Mouse (Mus musculus) intestine, embryonic 15.5 days (tissue): ENCODE results near the gene Twist1. TPM values are rescaled to one million over a fixed set of nuclear protein-coding genes. Genes with fewer than 3 reads are reported as not detected.

Source experiments
- ATAC-seq: fragments of 200-750 bp; cut with Nextera tagmentation; 2 replicates; pipeline ENCODE4 v1.8.0; 2017; ENCODE audit warnings: moderate TSS enrichment, moderate library complexity
- H3K27ac ChIP-seq: fragments of 300-500 bp; sonication (generic); 2 replicates; pipeline ENCODE4 v1.5.1; 2015; ENCODE audit warnings: mild to moderate bottlenecking, inconsistent platforms
- H3K27me3 ChIP-seq: fragments of 300-500 bp; sonication (generic); replicated peaks from 2 replicates; pipeline ENCODE4 v1.6.1; 2015; ENCODE audit warnings: inconsistent platforms
- H3K36me3 ChIP-seq: fragments of 300-500 bp; sonication (generic); 2 replicates; pipeline ENCODE4 v1.6.1; 2015; ENCODE audit warnings: inconsistent platforms
- H3K4me1 ChIP-seq: fragments of 300-500 bp; sonication (generic); replicated peaks from 2 replicates; pipeline ENCODE4 v1.6.1; 2015; ENCODE audit warnings: inconsistent platforms
- H3K4me2 ChIP-seq: fragments of 300-500 bp; sonication (generic); replicated peaks from 2 replicates; pipeline ENCODE4 v1.6.1; 2015; ENCODE audit warnings: mild to moderate bottlenecking, inconsistent platforms
- H3K4me3 ChIP-seq: fragments of 300-500 bp; sonication (generic); replicated peaks from 2 replicates; pipeline ENCODE4 v1.5.1; 2015; ENCODE audit warnings: inconsistent platforms
- H3K9ac ChIP-seq: fragments of 300-500 bp; sonication (generic); 2 replicates; pipeline ENCODE4 v1.6.1; 2015; ENCODE audit warnings: inconsistent platforms
- H3K9me3 ChIP-seq: fragments of 300-500 bp; sonication (generic); 2 replicates; pipeline ENCODE4 v1.6.1; 2016; ENCODE audit warnings: inconsistent platforms
- WGBS: fragments of 180-500 bp; shearing (Covaris S2); methylation state at CpG from one replicate; pipeline ENCODE4 v1.1.7; 2015; 5-methylcytosine and 5-hydroxymethylcytosine counted together
- polyA plus RNA-seq: library from polyadenylated mRNA; unstranded; fragments of >200 nt; fragmentation: Nextera tagmentation; extraction: Ambion mirVana; gene quantifications from 2 replicates; pipeline ENCODE4 v1.2.1, GENCODE M21; 2015

Twist1 gene
- polyA plus RNA-seq, 1 experiment from 2014 or later, result 2.9 TPM

DNA sequence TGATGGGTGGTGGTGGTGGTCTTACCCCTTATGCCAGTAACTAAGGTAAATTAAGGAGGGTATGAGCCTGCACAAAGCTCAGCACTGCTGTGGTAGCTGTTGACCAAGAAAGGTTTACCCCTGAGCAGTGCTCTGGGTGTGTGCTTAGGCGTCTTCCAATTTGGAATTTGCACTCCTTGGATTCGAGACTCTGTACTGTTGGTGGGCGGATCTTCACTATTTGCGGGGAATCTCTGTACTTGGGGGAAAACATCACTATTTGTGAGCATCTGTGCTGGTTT is 11.4 kb downstream of the Twist1 start:
- H3K27ac ChIP-seq, result no peak overlapping the region
- peaks cover 46% of the 10 kb centered on the region for H3K27me3 ChIP-seq
- H3K9ac ChIP-seq, result no peak overlapping the region
- H3K9me3 ChIP-seq, result no peaks in the 10 kb centered on the region
- H3K36me3 ChIP-seq, result no peaks in the 10 kb centered on the region
- peaks cover 10% of the 10 kb centered on the region; the same call in 1 of the 2 replicates for H3K4me1 ChIP-seq
- ATAC-seq, result no peak
- no peak overlapping the region for H3K4me2 ChIP-seq
- 21% methylated on average over 4 of the region's 4 CpGs for WGBS
- H3K4me3 ChIP-seq, result no peak overlapping the region

DNA sequence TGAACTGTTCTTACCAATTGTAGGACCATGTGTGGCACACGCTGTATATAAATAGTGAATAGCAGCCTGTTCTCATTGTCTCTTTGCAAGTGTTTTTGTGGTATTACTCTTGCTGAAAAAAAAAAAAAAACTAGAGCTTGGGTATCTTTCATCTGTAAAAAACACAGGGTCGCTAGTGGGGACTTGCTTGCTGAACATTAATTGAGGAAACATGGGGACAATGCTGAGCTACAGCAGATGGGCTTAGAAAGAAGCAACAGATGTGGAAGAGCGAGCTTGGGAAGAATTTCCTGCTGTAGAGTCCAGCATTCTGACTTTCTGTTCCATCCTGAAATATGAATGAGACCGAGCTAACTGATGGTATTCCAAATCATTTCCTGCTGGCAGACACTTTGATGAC is 22.7 kb downstream of the Twist1 start:
- no peaks in the 10 kb centered on the region for H3K27me3 ChIP-seq
- no peaks in the 10 kb centered on the region for H3K4me1 ChIP-seq
- H3K9ac ChIP-seq, result no peak overlapping the region
- H3K27ac ChIP-seq, result no peak overlapping the region
- H3K4me3 ChIP-seq, result no peak overlapping the region
- H3K36me3 ChIP-seq, result no peaks in the 10 kb centered on the region
- WGBS, result 83% methylated on average over 4 of the region's 4 CpGs
- no peaks in the 10 kb centered on the region for H3K9me3 ChIP-seq
- H3K4me2 ChIP-seq, result no peak overlapping the region
- ATAC-seq, result no peak

DNA sequence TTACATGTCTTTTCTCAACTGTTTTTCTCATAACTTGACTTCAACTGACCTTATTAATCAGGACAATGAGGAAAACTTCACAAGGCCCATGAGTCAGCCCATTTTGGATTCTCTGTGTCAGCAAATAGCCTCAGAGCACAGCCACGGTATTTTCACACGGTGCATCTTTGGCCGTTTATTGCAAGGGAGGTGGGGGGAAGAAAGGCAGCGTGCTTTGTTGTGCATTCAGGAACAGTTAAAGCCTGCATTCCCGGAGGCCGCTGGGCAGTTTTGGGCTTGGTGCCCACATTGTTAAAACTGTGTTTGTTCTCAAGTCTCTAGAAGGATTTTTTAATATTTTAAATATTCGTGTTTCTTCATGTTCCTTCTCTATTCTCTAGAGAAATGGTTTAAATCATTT is 24.0 kb downstream of the Twist1 start:
- no peak overlapping the region for H3K27ac ChIP-seq
- WGBS, result 49% methylated on average over 7 of the region's 7 CpGs

DNA sequence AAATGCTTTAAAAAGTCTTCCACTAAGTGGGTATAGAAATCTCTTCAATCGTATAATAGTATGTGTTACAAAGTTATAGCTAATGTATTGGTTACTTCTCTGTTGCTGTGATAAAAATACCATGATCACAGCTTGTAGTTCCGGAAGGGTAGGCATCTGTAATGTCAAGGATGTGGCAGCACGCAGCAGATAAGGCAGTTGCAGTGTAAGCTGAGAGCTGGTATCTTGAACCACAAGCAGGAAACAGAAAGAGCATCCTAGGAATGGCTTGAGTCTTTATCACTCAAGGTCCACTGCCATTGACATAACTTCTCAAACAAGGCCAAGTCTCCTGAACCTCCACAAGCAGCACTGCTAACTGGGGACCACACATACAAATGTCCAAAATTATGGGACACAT is 35.7 kb downstream of the Twist1 start:
- Histone ChIP-seq H3K4me3 (no peak overlapping the region), H3K36me3 (no peaks in the 10 kb centered on the region), H3K9ac (no peak overlapping the region), H3K4me1 (no peaks in the 10 kb centered on the region), H3K27ac (no peak overlapping the region), H3K4me2 (no peak overlapping the region), H3K27me3 (no peaks in the 10 kb centered on the region), H3K9me3 (no peaks in the 10 kb centered on the region)
- ATAC-seq, result no peak
- WGBS, result 89% methylated on average over 3 of the region's 3 CpGs

More for the DNA sequence above, 24.0 kb downstream of the Twist1 start:
- Histone ChIP-seq H3K4me2 (no peak overlapping the region), H3K9me3 (no peaks in the 10 kb centered on the region), H3K27me3 (no peaks in the 10 kb centered on the region), H3K4me1 (no peaks in the 10 kb centered on the region), H3K4me3 (no peak overlapping the region), H3K9ac (no peak overlapping the region), H3K36me3 (no peaks in the 10 kb centered on the region)
- no peak for ATAC-seq

Other genes with a start within 250 kb of the Twist1 start
- not detected in 2 replicates for gene Ferd3l, start 29.2 kb upstream of the Twist1 start, polyA plus RNA-seq